Comparison of ENCODE assay signal across 8 mouse cellular contexts in the genomic region with DNA sequence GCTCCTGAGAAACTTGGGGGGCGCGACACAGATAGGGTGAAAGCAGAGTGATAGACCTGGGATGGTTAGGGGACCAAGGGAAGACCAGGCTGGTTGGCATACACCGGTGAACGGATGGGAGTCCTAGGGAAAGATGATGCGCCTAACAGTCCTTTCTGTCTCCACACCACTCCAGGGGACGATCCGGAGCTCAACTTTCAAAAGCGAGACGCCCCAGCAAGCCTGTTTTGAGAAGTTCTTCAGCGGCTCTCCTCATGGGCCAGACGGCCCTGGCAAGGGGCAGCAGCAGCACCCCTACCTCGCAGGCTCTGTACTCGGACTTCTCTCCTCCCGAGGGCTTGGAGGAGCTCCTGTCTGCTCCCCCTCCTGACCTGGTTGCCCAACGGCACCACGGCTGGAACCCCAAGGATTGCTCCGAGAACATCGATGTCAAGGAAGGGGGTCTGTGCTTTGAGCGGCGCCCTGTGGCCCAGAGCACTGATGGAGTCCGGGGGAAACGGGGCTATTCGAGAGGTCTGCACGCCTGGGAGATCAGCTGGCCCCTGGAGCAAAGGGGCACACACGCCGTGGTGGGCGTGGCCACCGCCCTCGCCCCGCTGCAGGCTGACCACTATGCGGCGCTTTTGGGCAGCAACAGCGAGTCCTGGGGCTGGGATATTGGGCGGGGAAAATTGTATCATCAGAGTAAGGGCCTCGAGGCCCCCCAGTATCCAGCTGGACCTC. TPM values are rescaled to one million over a fixed set of nuclear protein-coding genes. Genes with fewer than 3 reads are reported as not detected.
DNase-seq lines count a peak whose midpoint lies in the region; ATAC-seq and TF ChIP-seq lines count a peak whose summit lies in the region.

No protein-coding gene starts in this region.

- H3K9ac ChIP-seq in embryonic facial prominence, embryonic 14.5 days (ENCODE audit: low read depth, low read length): peak overlapping the region; percentile 78
- peak overlapping the region; percentile 79 for H3K9ac ChIP-seq in heart, embryonic 12.5 days
- H3K9ac ChIP-seq in kidney, embryonic 16.5 days (replicated peaks; ENCODE audit: low read length): peak overlapping the region; percentile 86
- peak overlapping the region; percentile 87 for H3K9ac ChIP-seq in liver, embryonic 16.5 days (ENCODE audit: low read depth, low read length)
- H3K9ac ChIP-seq in neural tube, embryonic 11.5 days (ENCODE audit: low read length): peak overlapping the region; percentile 65
- H3K9ac ChIP-seq in stomach, postnatal 0 days (ENCODE audit: low read length): peak overlapping the region; percentile 78

- H3K4me3 ChIP-seq in bone marrow, adult 2 months (replicated peaks; ENCODE audit: control insufficient read depth, low read depth, low read length): peak overlapping the region; percentile 98
- H3K4me3 ChIP-seq in embryonic facial prominence, embryonic 14.5 days (ENCODE audit: low read depth, low read length): peak overlapping the region; percentile 65
- H3K4me3 ChIP-seq in heart, embryonic 12.5 days: peak overlapping the region; percentile 60
- peak overlapping the region; percentile 72 for H3K4me3 ChIP-seq in kidney, embryonic 16.5 days (ENCODE audit: low read length)
- peak overlapping the region; percentile 88 for H3K4me3 ChIP-seq in liver, embryonic 16.5 days (ENCODE audit: low read depth, low read length)
- H3K4me3 ChIP-seq in neural tube, embryonic 11.5 days (ENCODE audit: low read depth, low read length): peak overlapping the region; percentile 52
- H3K4me3 ChIP-seq in stomach, postnatal 0 days (ENCODE audit: low read depth, low read length): peak overlapping the region; percentile 65

- H3K36me3 ChIP-seq in embryonic facial prominence, embryonic 14.5 days (ENCODE audit: control insufficient read depth, insufficient read depth, low read length): peaks cover 24% of the 10 kb centered on the region
- H3K36me3 ChIP-seq in heart, embryonic 12.5 days: peaks cover 29% of the 10 kb centered on the region
- peaks cover 11% of the 10 kb centered on the region for H3K36me3 ChIP-seq in kidney, embryonic 16.5 days (ENCODE audit: insufficient read depth, low read length)
- H3K36me3 ChIP-seq in liver, embryonic 16.5 days (ENCODE audit: control insufficient read depth, insufficient read depth): peaks cover 12% of the 10 kb centered on the region
- peaks cover 7% of the 10 kb centered on the region; the same call in 1 of the 2 replicates for H3K36me3 ChIP-seq in neural tube, embryonic 11.5 days (ENCODE audit: control insufficient read depth, insufficient read depth, low read length)
- peaks cover 12% of the 10 kb centered on the region for H3K36me3 ChIP-seq in stomach, postnatal 0 days (ENCODE audit: control insufficient read depth, insufficient read depth, low read length)

- H3K4me1 ChIP-seq in bone marrow, adult 2 months (ENCODE audit: control insufficient read depth, insufficient read depth, low read length): peaks cover 9% of the 10 kb centered on the region
- H3K4me1 ChIP-seq in embryonic facial prominence, embryonic 14.5 days (ENCODE audit: control insufficient read depth, insufficient read depth, low read length): peaks cover 25% of the 10 kb centered on the region
- H3K4me1 ChIP-seq in heart, embryonic 12.5 days (replicated peaks): peaks cover 65% of the 10 kb centered on the region
- peaks cover 39% of the 10 kb centered on the region for H3K4me1 ChIP-seq in kidney, embryonic 16.5 days (ENCODE audit: insufficient read depth, low read length)
- H3K4me1 ChIP-seq in liver, embryonic 16.5 days (ENCODE audit: control insufficient read depth, low read depth, low read length): peaks cover 61% of the 10 kb centered on the region
- H3K4me1 ChIP-seq in neural tube, embryonic 11.5 days (ENCODE audit: control insufficient read depth, insufficient read depth, low read length): peaks cover 14% of the 10 kb centered on the region
- peaks cover 3% of the 10 kb centered on the region for H3K4me1 ChIP-seq in stomach, postnatal 0 days (replicated peaks; ENCODE audit: control insufficient read depth, insufficient read depth)

- peak overlapping the region; percentile 91 for H3K27ac ChIP-seq in bone marrow, adult 2 months (ENCODE audit: control insufficient read depth, insufficient read depth, low read depth, low read length, poor library complexity)
- H3K27ac ChIP-seq in embryonic facial prominence, embryonic 14.5 days (replicated peaks; ENCODE audit: low read depth, low read length): peak overlapping the region; percentile 92
- H3K27ac ChIP-seq in heart, embryonic 12.5 days (ENCODE audit: poor library complexity, severe bottlenecking): peak overlapping the region; percentile 95
- peak overlapping the region; percentile 98 for H3K27ac ChIP-seq in kidney, embryonic 16.5 days (ENCODE audit: low read length)
- peak overlapping the region; percentile 93 for H3K27ac ChIP-seq in liver, embryonic 16.5 days (ENCODE audit: low read length)
- peak overlapping the region; percentile 77 for H3K27ac ChIP-seq in neural tube, embryonic 11.5 days (ENCODE audit: low read depth, low read length)
- H3K27ac ChIP-seq in stomach, postnatal 0 days (replicated peaks): peak overlapping the region; percentile 95

- peak overlapping the region; percentile 86 for H3K4me2 ChIP-seq in embryonic facial prominence, embryonic 14.5 days (ENCODE audit: low read depth, low read length)
- peak overlapping the region; percentile 84 for H3K4me2 ChIP-seq in heart, embryonic 12.5 days
- peak overlapping the region; percentile 98 for H3K4me2 ChIP-seq in kidney, embryonic 16.5 days (replicated peaks; ENCODE audit: low read depth, low read length)
- H3K4me2 ChIP-seq in liver, embryonic 16.5 days (ENCODE audit: low read depth, low read length): peak overlapping the region; percentile 99
- peak overlapping the region; percentile 99 for H3K4me2 ChIP-seq in neural tube, embryonic 11.5 days (ENCODE audit: low read depth)
- peak overlapping the region; percentile 96 for H3K4me2 ChIP-seq in stomach, postnatal 0 days (replicated peaks; ENCODE audit: low read depth)

- peak; percentile 46; the same call in 1 of the 2 replicates for TF ChIP-seq POLR2A in bone marrow, adult 2 months (IDR thresholded peaks at IDR 0.05; ENCODE audit: borderline replicate concordance, control insufficient read depth, low read depth, low read length)

- no peaks in the 10 kb centered on the region for H3K9me3 ChIP-seq in embryonic facial prominence, embryonic 14.5 days (ENCODE audit: control insufficient read depth, low read length)
- no peaks in the 10 kb centered on the region for H3K9me3 ChIP-seq in heart, embryonic 12.5 days (replicated peaks)
- no peaks in the 10 kb centered on the region for H3K9me3 ChIP-seq in kidney, embryonic 16.5 days (ENCODE audit: low read length)
- H3K9me3 ChIP-seq in liver, embryonic 16.5 days (replicated peaks; ENCODE audit: control insufficient read depth, low read length): no peaks in the 10 kb centered on the region
- no peaks in the 10 kb centered on the region for H3K9me3 ChIP-seq in neural tube, embryonic 11.5 days (ENCODE audit: control insufficient read depth, low read length)
- H3K9me3 ChIP-seq in stomach, postnatal 0 days (ENCODE audit: control insufficient read depth, low read length): no peaks in the 10 kb centered on the region

- TF ChIP-seq EP300 in stomach, postnatal 0 days (optimal IDR thresholded peaks at IDR 0.05): no peak

- peak; percentile 20 for ATAC-seq in embryonic facial prominence, embryonic 14.5 days (ENCODE audit: low read depth)
- peak; percentile 60 for ATAC-seq in heart, embryonic 12.5 days (ENCODE audit: insufficient number of reproducible peaks, low FRiP score)
- peak; percentile 29 for ATAC-seq in kidney, embryonic 16.5 days (ENCODE audit: low FRiP score, low TSS enrichment)
- ATAC-seq in liver, embryonic 16.5 days (ENCODE audit: low read depth): peak; percentile 31
- ATAC-seq in neural tube, embryonic 11.5 days (ENCODE audit: insufficient read depth, low FRiP score, low TSS enrichment): peak; percentile 13; the same call in 1 of the 2 replicates
- ATAC-seq in stomach, postnatal 0 days (ENCODE audit: low FRiP score, low TSS enrichment): 0 out of 2 replicates have a peak, but pooled peaks have one; percentile 2

- H3K27me3 ChIP-seq in embryonic facial prominence, embryonic 14.5 days (replicated peaks; ENCODE audit: control insufficient read depth, insufficient read depth, low read length): no peaks in the 10 kb centered on the region
- no peaks in the 10 kb centered on the region for H3K27me3 ChIP-seq in heart, embryonic 12.5 days (replicated peaks)
- no peaks in the 10 kb centered on the region for H3K27me3 ChIP-seq in kidney, embryonic 16.5 days (ENCODE audit: insufficient read depth, low read length)
- no peaks in the 10 kb centered on the region for H3K27me3 ChIP-seq in liver, embryonic 16.5 days (ENCODE audit: control insufficient read depth, insufficient read depth, low read depth, low read length)
- H3K27me3 ChIP-seq in neural tube, embryonic 11.5 days (ENCODE audit: control insufficient read depth, insufficient read depth, low read length): no peaks in the 10 kb centered on the region
- no peaks in the 10 kb centered on the region for H3K27me3 ChIP-seq in stomach, postnatal 0 days (ENCODE audit: control insufficient read depth, insufficient read depth, low read length)

- peak; percentile 67 for DNase-seq in CD4-positive helper T cell, adult 2 months (ENCODE audit: low read depth, low spot score)
- peak; percentile 88 for DNase-seq in embryonic facial prominence, embryonic 14.5 days (ENCODE audit: low spot score)
- DNase-seq in neural tube, embryonic 11.5 days (ENCODE audit: low spot score): peak; percentile 88
- peak; percentile 91 for DNase-seq in stomach, postnatal 0 days (ENCODE audit: low spot score)

- whole genome bisulfite sequencing in bone marrow, adult 2 months: 1% methylated on average over 35 of the region's 35 CpGs
- WGBS in embryonic facial prominence, embryonic 14.5 days: 0% methylated on average over 31 of the region's 35 CpGs
- under 1% methylated on average over 35 of the region's 35 CpGs for WGBS in heart, embryonic 12.5 days
- WGBS in kidney, embryonic 16.5 days: under 1% methylated on average over 35 of the region's 35 CpGs
- WGBS in liver, embryonic 16.5 days (ENCODE audit: insufficient replicate concordance): under 1% methylated on average over 35 of the region's 35 CpGs
- under 1% methylated on average over 35 of the region's 35 CpGs for WGBS in neural tube, embryonic 11.5 days
- WGBS in stomach, postnatal 0 days: 1% methylated on average over 35 of the region's 35 CpGs

- TF ChIP-seq CTCF in bone marrow, adult 2 months (IDR thresholded peaks at IDR 0.05; ENCODE audit: control insufficient read depth, insufficient read depth, low read length): peak; percentile 69
- TF ChIP-seq CTCF in stomach, postnatal 0 days (IDR thresholded peaks at IDR 0.05; ENCODE audit: low read depth): peak; percentile 88

RNA-seq across cellular contexts. Expression of a gene that starts 0.8 kb away (rescaled TPM):
- polyA plus RNA-seq in bone marrow, adult 2 months (2011; ENCODE audit: insufficient read depth, insufficient read length, low replicate concordance, missing spikeins): 4.9 and 7.3 TPM in 2 replicates
- 9.1 and 10.0 TPM in 2 replicates for polyA plus RNA-seq in embryonic facial prominence, embryonic 14.5 days (2014; fragmentation: Nextera tagmentation; extraction: Ambion mirVana)
- polyA plus RNA-seq in heart, embryonic 12.5 days (2016; fragmentation: Nextera tagmentation; extraction: Ambion mirVana): 8.7 and 9.1 TPM in 2 replicates
- polyA plus RNA-seq in kidney, embryonic 16.5 days (2015; fragmentation: Nextera tagmentation; extraction: Ambion mirVana): 20.9 and 21.5 TPM in 2 replicates
- 8.6 and 9.1 TPM in 2 replicates for polyA plus RNA-seq in liver, embryonic 16.5 days (2015; fragmentation: Nextera tagmentation; extraction: Ambion mirVana)
- polyA plus RNA-seq in neural tube, embryonic 11.5 days (2014; fragmentation: Nextera tagmentation; extraction: Ambion mirVana): 6.3 and 6.9 TPM in 2 replicates
- 18.8 and 18.9 TPM in 2 replicates for polyA plus RNA-seq in stomach, postnatal 0 days (2015; fragmentation: Nextera tagmentation; extraction: Ambion mirVana)

RNA-seq across cellular contexts. Expression of a gene that starts 4.9 kb away (rescaled TPM):
- 97.5 and 152 TPM in 2 replicates for polyA plus RNA-seq in bone marrow, adult 2 months (2011; ENCODE audit: insufficient read depth, insufficient read length, low replicate concordance, missing spikeins)
- 861 and 874 TPM in 2 replicates for polyA plus RNA-seq in embryonic facial prominence, embryonic 14.5 days (2014; fragmentation: Nextera tagmentation; extraction: Ambion mirVana)
- polyA plus RNA-seq in heart, embryonic 12.5 days (2016; fragmentation: Nextera tagmentation; extraction: Ambion mirVana): 1,356 and 1,406 TPM in 2 replicates
- 851 and 866 TPM in 2 replicates for polyA plus RNA-seq in kidney, embryonic 16.5 days (2015; fragmentation: Nextera tagmentation; extraction: Ambion mirVana)
- polyA plus RNA-seq in liver, embryonic 16.5 days (2015; fragmentation: Nextera tagmentation; extraction: Ambion mirVana): 450 and 452 TPM in 2 replicates
- polyA plus RNA-seq in neural tube, embryonic 11.5 days (2014; fragmentation: Nextera tagmentation; extraction: Ambion mirVana): 622 and 634 TPM in 2 replicates
- 463 and 465 TPM in 2 replicates for polyA plus RNA-seq in stomach, postnatal 0 days (2015; fragmentation: Nextera tagmentation; extraction: Ambion mirVana)

RNA-seq across cellular contexts. Expression of a gene that starts 20.1 kb away (rescaled TPM):
- 44.1 and 53.9 TPM in 2 replicates for polyA plus RNA-seq in bone marrow, adult 2 months (2011; ENCODE audit: insufficient read depth, insufficient read length, low replicate concordance, missing spikeins)
- 110 and 131 TPM in 2 replicates for polyA plus RNA-seq in embryonic facial prominence, embryonic 14.5 days (2014; fragmentation: Nextera tagmentation; extraction: Ambion mirVana)
- polyA plus RNA-seq in heart, embryonic 12.5 days (2016; fragmentation: Nextera tagmentation; extraction: Ambion mirVana): 119 and 121 TPM in 2 replicates
- 174 TPM in 2 replicates for polyA plus RNA-seq in kidney, embryonic 16.5 days (2015; fragmentation: Nextera tagmentation; extraction: Ambion mirVana)
- 50.0 and 52.7 TPM in 2 replicates for polyA plus RNA-seq in liver, embryonic 16.5 days (2015; fragmentation: Nextera tagmentation; extraction: Ambion mirVana)
- 162 and 174 TPM in 2 replicates for polyA plus RNA-seq in neural tube, embryonic 11.5 days (2014; fragmentation: Nextera tagmentation; extraction: Ambion mirVana)
- polyA plus RNA-seq in stomach, postnatal 0 days (2015; fragmentation: Nextera tagmentation; extraction: Ambion mirVana): 60.3 and 61.8 TPM in 2 replicates

RNA-seq across cellular contexts. Expression of a gene that starts 20.1 kb away (rescaled TPM):
- polyA plus RNA-seq in bone marrow, adult 2 months (2011; ENCODE audit: insufficient read depth, insufficient read length, low replicate concordance, missing spikeins): 131 and 148 TPM in 2 replicates
- 107 and 131 TPM in 2 replicates for polyA plus RNA-seq in embryonic facial prominence, embryonic 14.5 days (2014; fragmentation: Nextera tagmentation; extraction: Ambion mirVana)
- polyA plus RNA-seq in heart, embryonic 12.5 days (2016; fragmentation: Nextera tagmentation; extraction: Ambion mirVana): 105 and 121 TPM in 2 replicates
- polyA plus RNA-seq in kidney, embryonic 16.5 days (2015; fragmentation: Nextera tagmentation; extraction: Ambion mirVana): 187 and 193 TPM in 2 replicates
- 171 and 180 TPM in 2 replicates for polyA plus RNA-seq in liver, embryonic 16.5 days (2015; fragmentation: Nextera tagmentation; extraction: Ambion mirVana)
- 190 and 195 TPM in 2 replicates for polyA plus RNA-seq in neural tube, embryonic 11.5 days (2014; fragmentation: Nextera tagmentation; extraction: Ambion mirVana)
- polyA plus RNA-seq in stomach, postnatal 0 days (2015; fragmentation: Nextera tagmentation; extraction: Ambion mirVana): 43.3 and 52.8 TPM in 2 replicates

RNA-seq across cellular contexts. Expression of a gene that starts 29.7 kb away (rescaled TPM):
- polyA plus RNA-seq in bone marrow, adult 2 months (2011; ENCODE audit: insufficient read depth, insufficient read length, low replicate concordance, missing spikeins): not detected in 2 replicates
- polyA plus RNA-seq in embryonic facial prominence, embryonic 14.5 days (2014; fragmentation: Nextera tagmentation; extraction: Ambion mirVana): 1.9 and 13.2 TPM in 2 replicates
- polyA plus RNA-seq in heart, embryonic 12.5 days (2016; fragmentation: Nextera tagmentation; extraction: Ambion mirVana): 0.55 TPM in 1 of 2 replicates, not detected in the other
- 1.0 and 1.2 TPM in 2 replicates for polyA plus RNA-seq in kidney, embryonic 16.5 days (2015; fragmentation: Nextera tagmentation; extraction: Ambion mirVana)
- not detected in 2 replicates for polyA plus RNA-seq in liver, embryonic 16.5 days (2015; fragmentation: Nextera tagmentation; extraction: Ambion mirVana)
- polyA plus RNA-seq in neural tube, embryonic 11.5 days (2014; fragmentation: Nextera tagmentation; extraction: Ambion mirVana): 0.27 and 1.4 TPM in 2 replicates
- 0.19 and 0.28 TPM in 2 replicates for polyA plus RNA-seq in stomach, postnatal 0 days (2015; fragmentation: Nextera tagmentation; extraction: Ambion mirVana)

Comparison
In these comparisons a context has a peak if more than half of its experiments do, and no peak if none do; other contexts are left out.
1. Peak in every context shown above with its lines: DNase-seq, ATAC-seq, H3K4me3 ChIP-seq and H3K27ac ChIP-seq.
2. ATAC-seq: peak in every context shown above with its lines; median percentile 60 in heart, embryonic 12.5 days; 31 in liver, embryonic 16.5 days; 29 in kidney, embryonic 16.5 days; 20 in embryonic facial prominence, embryonic 14.5 days; 13 in neural tube, embryonic 11.5 days; 2 in stomach, postnatal 0 days.